Mouse (Mus musculus): ENCODE data around the gene Cga.
"Not testable (repeated sequence)": the region's sequence is repeated elsewhere in the genome, so short reads cannot be mapped to it uniquely, and the experiment has no call there.

The Cga gene

DNA sequence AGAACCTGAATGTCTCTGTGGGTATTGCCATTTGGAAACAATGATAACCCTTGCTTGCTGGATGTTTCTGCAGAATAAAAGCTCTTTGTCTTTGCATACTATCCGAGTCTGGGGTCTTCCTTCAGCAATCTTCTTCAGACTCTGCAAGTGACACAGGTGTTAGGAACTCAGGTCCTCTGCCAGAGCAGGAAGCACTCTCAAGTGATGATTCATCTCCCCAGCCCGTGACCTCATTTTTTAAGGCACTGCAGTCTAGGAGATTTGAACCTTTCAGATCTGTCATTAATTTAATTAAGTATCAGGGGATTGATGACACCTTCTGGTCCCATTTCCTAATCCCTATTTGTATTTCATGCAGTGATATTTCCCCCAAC is 3.8 kb upstream of the Cga start:
- in situ Hi-C loops (cut with MboI) = no loop called here

DNA sequence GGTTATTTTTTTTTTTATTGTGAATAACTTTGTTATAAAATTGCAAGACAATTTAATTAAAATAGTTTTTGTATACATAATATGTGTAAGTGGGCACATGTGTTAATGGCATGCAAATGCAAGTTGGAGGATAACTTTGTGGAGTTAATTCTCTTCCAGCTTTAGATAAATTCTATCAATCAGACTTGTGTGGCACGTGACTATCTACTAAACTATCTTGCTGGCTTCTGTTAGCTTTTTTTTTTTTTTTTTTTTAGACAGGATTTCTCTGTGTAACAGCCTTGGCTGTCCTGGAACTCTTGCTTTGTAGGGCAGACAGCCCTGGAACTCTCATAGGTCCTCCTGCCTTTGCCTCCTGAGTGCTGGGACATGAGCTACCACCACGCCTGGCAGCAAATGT is 4.9 kb downstream of the Cga start:
- in situ Hi-C loops (cut with MboI) = no loop called here

DNA sequence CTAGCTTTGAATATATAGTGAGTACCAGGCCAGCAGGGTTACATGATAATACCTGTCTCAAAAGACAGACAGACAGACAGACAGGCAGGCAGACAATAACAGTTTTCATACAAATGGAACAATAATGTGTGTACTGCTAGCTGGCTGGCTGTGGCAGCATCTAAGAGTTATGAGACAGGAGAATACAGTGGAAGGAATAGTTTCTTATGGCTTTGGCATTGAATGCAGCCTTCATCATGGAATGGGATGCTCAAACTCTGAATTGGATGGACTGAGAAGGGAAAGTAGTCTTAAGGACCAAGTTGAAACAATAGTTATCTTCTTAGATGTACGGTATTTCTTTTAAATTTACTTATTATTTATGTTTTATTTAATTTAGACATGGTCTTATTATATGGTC is 5.7 kb downstream of the Cga start:
- in situ Hi-C loops (cut with MboI) = no loop called here

DNA sequence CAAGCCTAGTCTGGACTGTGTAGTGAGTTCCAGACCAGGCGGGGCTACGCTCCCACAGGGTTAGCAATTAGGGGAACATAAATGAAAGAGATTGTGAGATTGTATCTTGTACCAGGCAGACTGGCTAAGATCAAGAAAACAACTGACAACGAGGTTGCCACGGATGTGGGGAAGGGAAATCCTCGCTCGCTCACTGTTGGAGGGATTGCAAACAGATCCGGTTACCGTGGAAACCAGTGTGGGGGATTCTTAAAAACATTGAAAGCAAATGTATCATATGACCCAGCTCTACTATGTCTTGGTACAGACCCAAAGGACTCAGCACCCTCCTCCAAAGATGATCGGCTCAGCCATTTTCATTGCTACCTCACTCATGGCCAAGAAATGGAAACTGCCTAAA is 6.6 kb downstream of the Cga start:
- in situ Hi-C loops (cut with MboI) = loop anchor here (25.0 kb wide), 1 partner anchor 213 kb away; the partner anchor contains the start of gene Slc35a1

DNA sequence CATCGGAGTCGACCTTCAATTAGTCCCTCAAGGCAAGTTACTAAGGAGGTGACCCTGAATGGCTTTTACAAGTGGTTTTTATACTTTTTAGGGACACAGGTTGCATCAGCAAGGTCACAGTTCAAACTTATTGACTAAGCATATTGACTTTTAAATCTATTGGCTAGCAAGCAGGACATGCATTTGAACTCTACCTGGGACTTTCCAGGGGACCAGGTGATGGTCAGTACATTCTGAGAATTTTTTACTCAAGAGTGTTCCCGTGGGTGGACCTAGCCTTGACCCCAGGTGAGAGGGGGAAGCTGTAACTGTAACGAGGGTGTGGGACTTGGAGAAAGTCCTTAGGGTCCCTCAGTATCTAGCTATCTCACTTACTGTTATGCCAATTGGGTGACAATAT is 7.6 kb downstream of the Cga start:
- in situ Hi-C loops (cut with MboI) = loop anchor here (25.0 kb wide), 1 partner anchor 214 kb away; the partner anchor contains the start of gene Slc35a1

DNA sequence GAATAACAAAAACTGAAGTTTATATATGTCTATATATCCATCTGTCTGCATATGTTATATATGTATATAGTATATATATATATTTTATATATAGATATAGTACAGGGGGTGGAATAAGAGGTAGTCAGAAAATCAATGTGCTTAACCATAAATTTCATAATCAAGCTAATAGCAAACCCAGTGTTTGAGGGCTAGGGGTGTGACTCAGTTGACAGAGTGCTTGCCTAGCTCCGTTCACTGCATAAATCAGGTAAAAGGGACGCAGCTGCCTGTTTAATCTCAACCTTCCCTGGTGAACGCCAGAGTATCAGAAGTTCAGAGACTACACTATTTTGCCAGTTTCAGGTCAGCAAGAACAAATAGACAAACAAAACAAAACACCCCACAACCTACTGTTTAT is 8.0 kb downstream of the Cga start:
- in situ Hi-C loops (cut with MboI) = loop anchor here (25.0 kb wide), 1 partner anchor 214 kb away; the partner anchor contains the start of gene Slc35a1

DNA sequence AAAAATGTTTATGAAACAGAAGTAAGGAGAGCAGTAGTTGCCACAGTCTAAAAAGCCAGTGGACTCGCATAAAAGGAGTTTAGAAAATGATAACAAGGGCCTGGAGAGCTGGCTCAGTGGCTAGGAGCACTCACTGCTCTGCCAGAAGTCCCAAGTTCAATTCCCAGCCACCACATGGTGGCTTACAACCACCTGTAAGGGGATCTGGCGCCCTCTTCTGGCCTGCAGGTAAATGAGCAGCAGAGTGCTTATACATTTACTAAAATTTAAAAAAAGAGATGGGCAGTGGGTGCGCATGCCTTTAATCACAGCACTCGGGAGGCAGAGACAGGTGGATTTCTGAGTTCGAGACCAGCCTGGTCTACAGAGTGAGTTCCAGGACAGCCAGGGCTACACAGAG is 11.8 kb downstream of the Cga start:
- in situ Hi-C loops (cut with MboI) = loop anchor here (25.0 kb wide), 1 partner anchor 218 kb away; the partner anchor contains the start of gene Slc35a1

DNA sequence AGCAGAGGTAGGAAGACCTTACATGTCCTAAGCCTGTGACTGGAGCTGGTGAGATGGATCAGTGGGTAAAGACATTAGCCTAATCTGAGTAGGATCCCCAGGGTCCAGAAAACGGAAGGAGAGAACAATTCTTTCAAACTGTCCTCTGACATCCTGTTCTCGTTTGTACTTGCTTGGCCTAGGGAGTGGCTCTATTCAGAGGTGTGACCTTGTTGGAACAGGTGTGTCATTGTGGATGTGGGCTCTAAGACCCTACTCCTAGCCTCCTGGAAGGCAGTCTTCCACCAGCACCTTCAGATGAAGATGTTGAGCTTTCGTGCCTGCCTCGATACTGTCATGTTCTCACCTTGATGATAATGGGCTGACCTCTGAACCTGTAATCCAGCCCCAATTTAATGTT is 12.6 kb downstream of the Cga start:
- in situ Hi-C loops (cut with MboI) = loop anchor here (25.0 kb wide), 1 partner anchor 219 kb away; the partner anchor contains the start of gene Slc35a1

DNA sequence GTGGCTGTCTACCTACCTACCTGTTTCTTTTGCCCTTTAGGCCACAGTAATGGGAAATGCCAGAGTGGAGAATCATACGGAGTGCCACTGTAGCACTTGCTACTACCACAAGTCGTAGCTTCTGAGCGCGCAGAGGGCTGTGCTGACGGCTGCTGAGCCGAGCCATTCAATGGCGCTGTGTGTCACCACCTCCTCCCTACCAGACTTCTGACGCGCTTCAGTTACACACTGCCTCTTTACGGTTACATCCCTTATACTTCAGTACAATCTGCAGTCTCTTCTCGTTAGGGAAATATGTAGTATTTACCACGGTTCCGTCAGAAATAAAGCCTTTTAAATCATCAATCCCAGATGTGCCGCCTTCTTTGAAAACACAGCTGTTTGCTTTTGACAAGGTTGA is 13.4 kb downstream of the Cga start:
- in situ Hi-C loops (cut with MboI) = loop anchor here (25.0 kb wide), 1 partner anchor 220 kb away; the partner anchor contains the start of gene Slc35a1

DNA sequence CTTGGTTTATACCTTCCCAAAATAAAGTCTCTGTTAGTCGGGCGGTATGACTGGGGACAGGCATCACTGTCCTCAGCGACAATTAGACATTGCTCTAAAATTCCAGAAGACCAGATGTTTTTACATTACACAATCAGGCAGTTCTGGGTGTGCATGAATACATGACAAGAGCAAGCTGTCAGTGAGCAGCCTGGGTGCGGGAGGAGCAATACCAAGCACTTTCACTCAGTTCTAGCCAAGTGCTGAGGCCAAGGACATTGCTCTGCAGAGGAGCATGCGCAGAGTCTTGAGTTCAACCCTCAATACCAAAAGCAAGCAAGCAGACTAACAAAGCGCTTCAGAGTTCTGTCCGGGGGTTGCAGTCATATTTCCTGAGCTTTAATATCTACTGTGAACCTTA is 14.5 kb downstream of the Cga start:
- in situ Hi-C loops (cut with MboI) = loop anchor here (25.0 kb wide), 1 partner anchor 221 kb away; the partner anchor contains the start of gene Slc35a1

DNA sequence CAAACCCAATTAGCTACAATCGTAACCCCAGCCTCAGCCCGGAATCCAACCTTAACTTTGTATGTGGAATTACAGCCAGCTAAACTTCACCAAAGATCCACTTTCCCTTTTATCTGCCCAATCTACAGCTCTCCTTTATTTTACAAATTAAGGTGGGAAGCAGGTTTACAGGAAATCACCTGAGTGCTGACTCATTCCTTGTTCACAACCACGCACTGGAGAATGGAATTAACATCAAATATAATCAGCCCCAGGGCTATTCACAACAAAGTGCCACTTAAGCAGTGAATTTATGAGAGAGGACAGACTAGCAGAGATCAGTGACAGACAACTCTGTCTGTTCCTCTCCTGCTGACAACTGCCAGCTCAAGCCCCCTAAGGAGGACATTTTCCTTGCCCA is 17.8 kb downstream of the Cga start:
- in situ Hi-C loops (cut with MboI) = loop anchor here (25.0 kb wide), 1 partner anchor 224 kb away; the partner anchor contains the start of gene Slc35a1

DNA sequence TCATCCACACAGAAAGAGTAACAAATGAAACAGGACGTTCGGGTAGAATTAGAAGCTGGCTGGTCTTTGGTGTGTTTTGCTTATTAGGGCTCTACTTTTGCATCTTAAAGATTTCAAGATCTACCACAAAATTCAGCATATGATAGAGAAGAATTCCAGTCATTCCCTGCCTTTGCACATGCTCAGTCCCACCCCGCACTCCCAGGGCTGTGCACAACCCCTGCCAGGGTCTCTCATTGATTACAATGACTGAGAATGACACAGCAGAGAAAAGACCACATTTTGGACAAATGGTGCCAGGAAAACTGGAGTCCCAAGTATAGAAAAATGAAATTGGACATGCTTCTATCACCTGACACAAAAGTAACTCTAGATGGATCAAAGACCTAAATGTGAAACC is 18.6 kb downstream of the Cga start:
- in situ Hi-C loops (cut with MboI) = loop anchor here (25.0 kb wide), 1 partner anchor 225 kb away; the partner anchor contains the start of gene Slc35a1

DNA sequence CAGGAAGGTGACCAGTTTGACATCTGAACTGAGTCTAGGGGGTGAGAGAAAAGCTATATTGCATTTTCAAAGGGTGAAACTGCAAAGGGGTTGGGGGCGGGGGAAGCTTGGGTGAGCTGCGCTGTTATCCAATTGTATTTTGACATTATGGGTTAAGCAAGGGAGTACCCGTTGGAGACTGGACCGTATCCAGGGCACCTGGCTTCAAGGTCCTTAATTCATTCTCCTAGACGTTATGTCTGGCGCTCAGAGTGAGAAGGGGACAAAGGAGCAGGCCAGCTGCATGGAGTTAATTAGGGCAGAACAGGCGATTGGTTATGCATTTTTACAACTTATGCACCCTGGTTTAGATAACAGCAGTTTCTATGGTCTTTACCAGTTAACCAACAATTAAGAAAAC is 23.8 kb downstream of the Cga start:
- in situ Hi-C loops (cut with MboI) = loop anchor here (25.0 kb wide), 1 partner anchor 230 kb away; the partner anchor contains the start of gene Slc35a1

DNA sequence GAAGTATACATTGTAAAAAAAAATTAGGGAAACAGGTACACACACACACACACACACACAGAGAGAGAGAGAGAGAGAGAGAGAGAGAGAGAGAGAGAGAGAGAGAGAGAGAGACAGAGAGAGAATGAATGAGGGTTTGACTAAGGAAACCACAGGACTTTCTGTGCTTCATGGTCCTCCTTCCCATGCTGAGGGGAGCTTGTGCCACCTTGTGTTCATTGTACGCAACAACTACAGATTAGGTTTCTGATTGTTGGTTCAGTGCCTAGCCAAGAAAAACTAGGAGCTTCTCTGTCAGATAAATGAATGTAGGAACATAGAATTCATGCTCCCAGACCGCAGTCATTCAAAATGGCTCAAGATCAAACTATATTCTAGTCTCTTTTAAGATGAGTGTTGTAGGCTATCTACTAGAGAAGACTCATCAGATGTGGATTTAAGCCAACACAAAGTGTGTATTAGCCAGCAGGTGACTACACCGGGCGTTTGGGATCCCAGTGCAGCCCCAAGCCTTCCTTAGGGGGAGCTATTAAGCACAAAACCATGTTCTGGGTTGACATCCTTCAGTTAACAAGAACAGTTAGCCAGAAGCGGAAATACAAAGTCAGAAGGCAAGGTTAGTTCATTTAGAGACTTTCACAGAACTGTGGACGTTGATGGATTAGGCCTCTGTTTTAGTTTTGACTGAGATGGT is 28.7 kb downstream of the Cga start:
- in situ Hi-C loops (cut with MboI) = loop anchor here (25.0 kb wide), 1 partner anchor 235 kb away; the partner anchor contains the start of gene Slc35a1

DNA sequence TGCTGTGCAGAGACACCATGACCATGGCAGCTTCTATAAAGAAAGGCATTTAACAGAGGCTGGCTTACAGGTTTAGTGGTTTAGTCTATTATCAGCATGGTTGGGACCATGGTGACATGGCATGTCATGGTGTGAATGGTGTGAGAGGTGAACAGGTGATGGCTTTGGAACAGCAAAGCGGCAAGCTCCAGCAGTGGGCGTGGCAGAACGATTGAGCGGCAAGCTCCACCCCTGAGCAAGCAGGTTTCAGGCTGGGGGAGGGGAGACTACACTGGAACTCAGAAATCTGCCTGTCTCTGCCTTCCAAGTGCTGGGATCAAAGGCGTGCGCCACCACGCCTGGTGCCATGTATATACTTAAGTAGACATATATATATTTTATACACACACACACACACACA is 34.8 kb downstream of the Cga start:
- in situ Hi-C loops (cut with MboI) = not testable (repeated sequence)

DNA sequence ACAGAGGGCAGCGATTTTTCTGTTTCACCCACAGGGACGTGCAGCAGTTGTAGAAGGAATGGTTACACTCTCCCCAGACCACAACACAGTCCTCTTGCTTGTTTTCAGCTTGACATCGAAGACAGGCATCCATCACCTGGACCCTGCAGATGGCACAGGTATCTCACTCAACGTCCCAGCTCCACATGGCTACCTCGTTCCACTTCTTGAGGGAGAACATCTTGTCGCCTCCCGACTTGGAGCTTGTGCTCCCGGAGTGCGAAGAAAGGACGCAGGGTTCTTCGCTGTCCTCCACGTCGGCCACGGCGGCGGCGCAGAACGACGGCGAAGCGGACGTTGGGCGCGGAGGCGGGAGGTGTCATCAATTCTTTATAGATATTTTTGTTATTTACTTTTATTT is 47.5 kb downstream of the Cga start:
- in situ Hi-C loops (cut with MboI) = no loop called here

DNA sequence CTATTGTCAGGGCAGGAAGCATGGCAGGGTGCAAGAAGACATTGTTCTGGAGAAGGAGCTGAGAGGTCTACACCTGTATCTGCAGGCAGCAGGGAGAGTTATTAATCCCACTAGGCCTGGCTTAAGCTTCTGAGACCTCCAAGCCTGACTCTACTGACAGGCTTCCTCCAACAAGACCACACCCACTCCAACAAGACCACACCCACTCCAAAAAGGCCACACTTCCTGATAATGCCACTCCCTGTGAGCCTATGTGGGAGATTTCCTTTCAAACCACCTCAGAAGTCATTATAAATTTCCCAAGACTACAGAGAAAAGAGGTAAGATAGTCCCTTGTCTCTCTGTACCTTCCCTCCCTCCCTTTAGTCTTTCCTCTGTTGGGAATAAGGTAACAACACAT is 53.6 kb downstream of the Cga start:
- in situ Hi-C loops (cut with MboI) = no loop called here

DNA sequence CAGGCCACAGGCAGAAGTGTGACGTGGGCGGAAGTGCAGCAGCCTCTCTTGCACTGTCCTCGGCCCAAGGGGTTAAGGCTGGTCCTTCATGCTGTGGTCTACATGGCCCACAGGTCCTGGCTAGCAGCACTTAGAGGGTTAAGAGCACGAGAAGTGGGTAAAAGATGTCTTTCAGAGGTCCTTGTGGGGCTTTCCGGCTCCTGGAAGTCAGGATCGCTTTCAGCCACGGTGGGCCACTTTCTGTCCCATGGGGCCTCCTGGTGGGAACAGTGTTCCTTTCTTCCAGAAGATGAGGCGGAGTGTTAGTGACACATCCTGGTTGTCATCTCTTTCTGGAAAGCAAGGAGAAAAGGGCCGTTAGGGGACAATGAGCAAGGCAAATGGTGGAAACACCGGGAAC is 60.1 kb downstream of the Cga start:
- in situ Hi-C loops (cut with MboI) = no loop called here
